Mouse (Mus musculus) kidney, postnatal 4 days (tissue): ENCODE results near the gene Alg1.
"Not testable (repeated sequence)": the region's sequence is repeated elsewhere in the genome, so short reads cannot be mapped to it uniquely, and the experiment has no call there.

Experiments
- DNase-seq, 2 experiments: peaks; one replicate each; pipeline ENCODE4 v3.0.0; 2021; ENCODE audit warnings: mixed read lengths in 2 of 2

Gene Alg1

GRCm38 (mm10) chr16:5233418-5234313 is at the start of gene Alg1:
Gene Alg1 (plus strand): TSS chr16:5233621.
- DNase-seq, result peak; percentile 94 to 96

GRCm38 (mm10) chr16:5184101-5184500 is 49.3 kb upstream of the Alg1 start:
- no peak for DNase-seq

- DNase-seq, result no peak
These were observed 48.5 kb upstream of the Alg1 start for GRCm38 (mm10) chr16:5184956-5185355.

- DNase-seq, result no peak
These were observed 47.7 kb upstream of the Alg1 start for GRCm38 (mm10) chr16:5185691-5186090.

- DNase-seq, result no peak
These were observed 47.2 kb upstream of the Alg1 start for GRCm38 (mm10) chr16:5186234-5186633.

- DNase-seq, result peak; percentile 61 to 70
These were observed 38.3 kb upstream of the Alg1 start for GRCm38 (mm10) chr16:5195080-5195479.

- peak; percentile 60 to 69 for DNase-seq
These were observed 30.7 kb upstream of the Alg1 start for GRCm38 (mm10) chr16:5202681-5203080.

GRCm38 (mm10) chr16:5203200-5203599 is 30.2 kb upstream of the Alg1 start:
- DNase-seq, result peak; percentile 36 to 50

- peak; percentile 86 to 92 for DNase-seq
These were observed 29.6 kb upstream of the Alg1 start, which contains the start of gene Nagpa for GRCm38 (mm10) chr16:5203668-5204433. Gene Nagpa (minus strand): TSS chr16:5204012.

GRCm38 (mm10) chr16:5205431-5205970 is 27.9 kb upstream of the Alg1 start:
- DNase-seq, result no peak

GRCm38 (mm10) chr16:5206051-5206450 is 27.4 kb upstream of the Alg1 start:
- no peak for DNase-seq

- DNase-seq, result no peak
These were observed 23.1 kb upstream of the Alg1 start for GRCm38 (mm10) chr16:5210365-5210764.

- DNase-seq, result no peak
These were observed 21.3 kb upstream of the Alg1 start for GRCm38 (mm10) chr16:5212150-5212549.

- DNase-seq, result no peak
These were observed 19.3 kb upstream of the Alg1 start for GRCm38 (mm10) chr16:5214126-5214525.

- no peak for DNase-seq
These were observed 16.7 kb upstream of the Alg1 start for GRCm38 (mm10) chr16:5216686-5217085.

- peak; percentile 24 to 28 for DNase-seq
These were observed 15.9 kb upstream of the Alg1 start for GRCm38 (mm10) chr16:5217341-5218133.

- DNase-seq, result no peak
These were observed 12.0 kb upstream of the Alg1 start for GRCm38 (mm10) chr16:5221403-5221802.

- peak in 1 of 2 experiments; percentile 34 for DNase-seq
These were observed 11.3 kb upstream of the Alg1 start, which contains the start of gene AU021092 for GRCm38 (mm10) chr16:5222140-5222539. Gene AU021092 (minus strand): TSS chr16:5222299.

- DNase-seq, result peak; percentile 24 to 32
These were observed 6.9 kb upstream of the Alg1 start for GRCm38 (mm10) chr16:5226534-5226933.

GRCm38 (mm10) chr16:5227501-5227900 is 5.9 kb upstream of the Alg1 start:
- DNase-seq, result not testable (repeated sequence)

- not testable (repeated sequence) for DNase-seq
These were observed 5.3 kb upstream of the Alg1 start for GRCm38 (mm10) chr16:5228103-5228502.

GRCm38 (mm10) chr16:5232982-5233381 is 439 bp upstream of the Alg1 start:
- no peak for DNase-seq
